Mouse (Mus musculus) activated CD4-positive, CD25-positive, alpha-beta regulatory T cell (primary cell): ENCODE results near the gene Tlr9. TPM values are rescaled to one million over a fixed set of nuclear protein-coding genes. Genes with fewer than 3 reads are reported as not detected.

Experiments used
- polyA plus RNA-seq, 2 experiments: library from polyadenylated mRNA; unstranded; fragments of 100-300 nt; shearing (Covaris generic); gene quantifications; one replicate each; pipeline ENCODE4 v1.2.1; 2017

The Tlr9 gene
- not detected for polyA plus RNA-seq

GRCm38 (mm10) chr9:106222261-106222851, at the start of gene Tlr9:
Gene Tlr9 (plus strand): TSS chr9:106222598.

GRCm38 (mm10) chr9:106199535-106200272, 22.7 kb upstream of the Tlr9 start, which contains the start of gene Ppm1m:
Gene Ppm1m (minus strand): TSS chr9:106199746.

GRCm38 (mm10) chr9:106202819-106203636, 19.4 kb upstream of the Tlr9 start, which contains the start of gene Twf2:
Gene Twf2 (plus strand): TSS chr9:106203108.

Other genes starting within 250 kb of the Tlr9 start
- under 1 TPM in 1 of 2 experiments, not detected in 1; 0.04 TPM for gene Col6a4, start 125.8 kb upstream of the Tlr9 start, polyA plus RNA-seq
- 1 to 10 TPM; 4.2 to 5.8 TPM for gene Glyctk, start 64.5 kb upstream of the Tlr9 start, polyA plus RNA-seq
- 10 to 100 TPM; 80.4 to 92.4 TPM for gene Wdr82, start 51.7 kb upstream of the Tlr9 start, polyA plus RNA-seq
- gene Ppm1m, start 22.9 kb upstream of the Tlr9 start, polyA plus RNA-seq, result 100 to 1,000 TPM in 1 of 2 experiments, 10 to 100 TPM in 1; 60.9 to 115 TPM
- gene Twf2, start 19.5 kb upstream of the Tlr9 start, polyA plus RNA-seq, result 100 to 1,000 TPM; 264 to 286 TPM
- gene Alas1, start 26.1 kb downstream of the Tlr9 start, polyA plus RNA-seq, result 10 to 100 TPM; 31.6 to 40.0 TPM
- 1 to 10 TPM; 7.3 to 9.9 TPM for gene Poc1a, start 58.5 kb downstream of the Tlr9 start, polyA plus RNA-seq
- gene Dusp7, start 146.0 kb downstream of the Tlr9 start, polyA plus RNA-seq, result 10 to 100 TPM; 48.0 to 62.3 TPM
- 100 to 1,000 TPM; 570 to 948 TPM for gene Rpl29, start 206.9 kb downstream of the Tlr9 start, polyA plus RNA-seq
- gene Acy1, start 215.7 kb downstream of the Tlr9 start, polyA plus RNA-seq, result 10 to 100 TPM; 10.1 to 16.3 TPM
- 1 to 10 TPM; 4.6 to 5.4 TPM for gene Abhd14b, start 224.9 kb downstream of the Tlr9 start, polyA plus RNA-seq
- 10 to 100 TPM in 1 of 2 experiments, 1 to 10 TPM in 1; 7.4 to 14.2 TPM for gene Abhd14a, start 225.1 kb downstream of the Tlr9 start, polyA plus RNA-seq
- 10 to 100 TPM; 13.7 to 15.9 TPM for gene Pcbp4, start 230.7 kb downstream of the Tlr9 start, polyA plus RNA-seq
- gene Gpr62, start 243.3 kb downstream of the Tlr9 start, polyA plus RNA-seq, result under 1 TPM; 0.11 to 0.39 TPM